Mouse (Mus musculus) intestine, postnatal 0 days (tissue): Measurements from ENCODE around the gene Glis3. TPM values are rescaled to one million over a fixed set of nuclear protein-coding genes. Genes with fewer than 3 reads are reported as not detected.

Experiments
- ATAC-seq: fragments of 200-750 bp; cut with Nextera tagmentation; 2 replicates; pipeline ENCODE4 v1.8.0; 2017; ENCODE audit warnings: mild to moderate bottlenecking, moderate TSS enrichment, moderate library complexity
- H3K27ac ChIP-seq: fragments of 300-500 bp; sonication (generic); 2 replicates; pipeline ENCODE4 v1.5.1; 2014; ENCODE audit warnings: mild to moderate bottlenecking, low read depth, low read length, moderate library complexity
- H3K27me3 ChIP-seq: fragments of 300-500 bp; sonication (generic); replicated peaks from 2 replicates; pipeline ENCODE4 v1.6.1; 2014; ENCODE audit warnings: low read length, mixed read lengths; ENCODE audit not compliant: control insufficient read depth, insufficient read depth
- H3K36me3 ChIP-seq: fragments of 300-500 bp; sonication (generic); 2 replicates; pipeline ENCODE4 v1.6.1; 2014; ENCODE audit warnings: mild to moderate bottlenecking, moderate library complexity; ENCODE audit not compliant: control insufficient read depth, insufficient read depth
- H3K4me1 ChIP-seq: fragments of 300-500 bp; sonication (generic); replicated peaks from 2 replicates; pipeline ENCODE4 v1.6.1; 2014; ENCODE audit warnings: antibody characterized with exemption, low read length, mixed read lengths; ENCODE audit not compliant: control insufficient read depth, insufficient read depth
- H3K4me2 ChIP-seq: fragments of 300-500 bp; sonication (generic); replicated peaks from 2 replicates; pipeline ENCODE4 v1.6.1; 2014; ENCODE audit warnings: low read depth, mild to moderate bottlenecking, moderate library complexity
- H3K4me3 ChIP-seq: fragments of 300-500 bp; sonication (generic); 2 replicates; pipeline ENCODE4 v1.5.1; 2014; ENCODE audit warnings: low read depth, low read length
- H3K9ac ChIP-seq: fragments of 300-500 bp; sonication (generic); 2 replicates; pipeline ENCODE4 v1.6.1; 2014; ENCODE audit warnings: mild to moderate bottlenecking, low read depth, low read length
- H3K9me3 ChIP-seq: fragments of 300-500 bp; sonication (generic); 2 replicates; pipeline ENCODE4 v1.6.1; 2016; ENCODE audit warnings: mixed run types; ENCODE audit not compliant: control insufficient read depth
- CTCF ChIP-seq: sonication (generic); IDR thresholded peaks from 2 replicates; pipeline ENCODE4 v1.5.1; 2016; ENCODE audit warnings: low read depth, mild to moderate bottlenecking, control low read depth, antibody characterized with exemption, moderate library complexity
- WGBS: fragments of 180-500 bp; shearing (Covaris S2); extraction: QIAGEN DNeasy Blood & Tissue Kit; methylation state at CpG from one replicate; pipeline ENCODE4 v1.1.7; 2014; 5-methylcytosine and 5-hydroxymethylcytosine counted together
- polyA plus RNA-seq: library from polyadenylated mRNA; unstranded; fragments of >200 nt; fragmentation: Nextera tagmentation; extraction: Ambion mirVana; gene quantifications from 2 replicates; pipeline ENCODE4 v1.2.1, GENCODE M21; 2015

Glis3 gene
- polyA plus RNA-seq, 1 experiment from 2014 or later = 0.86 TPM

GRCm38 (mm10) chr19:28478055-28478454 lies 201.8 kb downstream of the Glis3 start:
- H3K4me2 ChIP-seq = no peak overlapping the region
- H3K9me3 ChIP-seq = no peaks in the 10 kb centered on the region
- ATAC-seq = no peak
- H3K4me3 ChIP-seq = no peak overlapping the region
- WGBS = 87% methylated on average over 6 of the region's 6 CpGs
- no peak overlapping the region for H3K27ac ChIP-seq
- no peaks in the 10 kb centered on the region for H3K4me1 ChIP-seq
- no peak for TF ChIP-seq CTCF
- no peaks in the 10 kb centered on the region for H3K27me3 ChIP-seq
- H3K36me3 ChIP-seq = no peaks in the 10 kb centered on the region
- H3K9ac ChIP-seq = no peak overlapping the region

- no peaks in the 10 kb centered on the region for H3K27me3 ChIP-seq
- ATAC-seq = no peak
- no peak overlapping the region for H3K4me3 ChIP-seq
- H3K9ac ChIP-seq = no peak overlapping the region
- no peak overlapping the region for H3K27ac ChIP-seq
- H3K4me2 ChIP-seq = no peak overlapping the region
- TF ChIP-seq CTCF = no peak
- no peaks in the 10 kb centered on the region for H3K4me1 ChIP-seq
- H3K9me3 ChIP-seq = no peaks in the 10 kb centered on the region
- no peaks in the 10 kb centered on the region for H3K36me3 ChIP-seq
- WGBS = 44% methylated on average over 6 of the region's 6 CpGs
Measured at GRCm38 (mm10) chr19:28477326-28477863, 202.5 kb downstream of the Glis3 start.

- H3K36me3 ChIP-seq = no peaks in the 10 kb centered on the region
- no peak for ATAC-seq
Measured at GRCm38 (mm10) chr19:28473621-28474020, 206.3 kb downstream of the Glis3 start.

GRCm38 (mm10) chr19:28471144-28471543 lies 208.7 kb downstream of the Glis3 start:
- ATAC-seq = no peak
- H3K4me2 ChIP-seq = no peak overlapping the region
- H3K4me1 ChIP-seq = no peaks in the 10 kb centered on the region
- no peak overlapping the region for H3K27ac ChIP-seq
- WGBS = 87% methylated on average over 7 of the region's 8 CpGs
- TF ChIP-seq CTCF = no peak
- H3K9ac ChIP-seq = no peak overlapping the region
- no peaks in the 10 kb centered on the region for H3K36me3 ChIP-seq
- H3K9me3 ChIP-seq = no peaks in the 10 kb centered on the region
- H3K4me3 ChIP-seq = no peak overlapping the region
- H3K27me3 ChIP-seq = no peaks in the 10 kb centered on the region

More at GRCm38 (mm10) chr19:28473621-28474020, 206.3 kb downstream of the Glis3 start:
- Histone ChIP-seq H3K27me3 (no peaks in the 10 kb centered on the region), H3K4me2 (no peak overlapping the region), H3K27ac (no peak overlapping the region), H3K9ac (no peak overlapping the region), H3K9me3 (no peaks in the 10 kb centered on the region), H3K4me1 (no peaks in the 10 kb centered on the region), H3K4me3 (no peak overlapping the region)
- WGBS = 85% methylated on average over 5 of the region's 5 CpGs
- TF ChIP-seq CTCF = no peak

GRCm38 (mm10) chr19:28465779-28466178 lies 214.1 kb downstream of the Glis3 start:
- H3K4me3 ChIP-seq = no peak overlapping the region
- no peaks in the 10 kb centered on the region for H3K27me3 ChIP-seq
- no peak overlapping the region for H3K9ac ChIP-seq
- TF ChIP-seq CTCF = no peak
- H3K27ac ChIP-seq = no peak overlapping the region
- ATAC-seq = no peak
- WGBS = 67% methylated on average over 5 of the region's 5 CpGs
- H3K4me1 ChIP-seq = no peaks in the 10 kb centered on the region
- no peak overlapping the region for H3K4me2 ChIP-seq
- H3K36me3 ChIP-seq = no peaks in the 10 kb centered on the region
- H3K9me3 ChIP-seq = no peaks in the 10 kb centered on the region

- TF ChIP-seq CTCF = no peak
- WGBS = 77% methylated on average over 8 of the region's 8 CpGs
Measured at GRCm38 (mm10) chr19:28454331-28454730, 225.5 kb downstream of the Glis3 start.

GRCm38 (mm10) chr19:28452951-28453520 lies 226.8 kb downstream of the Glis3 start:
- no peaks in the 10 kb centered on the region for H3K9me3 ChIP-seq
- 73% methylated on average over 12 of the region's 12 CpGs for WGBS
- no peak for TF ChIP-seq CTCF

More at GRCm38 (mm10) chr19:28454331-28454730, 225.5 kb downstream of the Glis3 start:
- H3K4me3 ChIP-seq = no peak overlapping the region
- H3K9ac ChIP-seq = no peak overlapping the region
- H3K4me2 ChIP-seq = no peak overlapping the region
- H3K9me3 ChIP-seq = no peaks in the 10 kb centered on the region
- H3K4me1 ChIP-seq = no peaks in the 10 kb centered on the region
- H3K27ac ChIP-seq = no peak overlapping the region
- H3K36me3 ChIP-seq = no peaks in the 10 kb centered on the region
- no peak for ATAC-seq
- no peaks in the 10 kb centered on the region for H3K27me3 ChIP-seq

More at GRCm38 (mm10) chr19:28452951-28453520, 226.8 kb downstream of the Glis3 start:
- Histone ChIP-seq H3K9ac (no peak overlapping the region), H3K27me3 (no peaks in the 10 kb centered on the region), H3K4me2 (no peak overlapping the region), H3K27ac (no peak overlapping the region), H3K4me1 (no peaks in the 10 kb centered on the region), H3K36me3 (no peaks in the 10 kb centered on the region), H3K4me3 (no peak overlapping the region)
- no peak for ATAC-seq
